Mouse (Mus musculus): ENCODE results near the gene Gm49486.

DNA sequence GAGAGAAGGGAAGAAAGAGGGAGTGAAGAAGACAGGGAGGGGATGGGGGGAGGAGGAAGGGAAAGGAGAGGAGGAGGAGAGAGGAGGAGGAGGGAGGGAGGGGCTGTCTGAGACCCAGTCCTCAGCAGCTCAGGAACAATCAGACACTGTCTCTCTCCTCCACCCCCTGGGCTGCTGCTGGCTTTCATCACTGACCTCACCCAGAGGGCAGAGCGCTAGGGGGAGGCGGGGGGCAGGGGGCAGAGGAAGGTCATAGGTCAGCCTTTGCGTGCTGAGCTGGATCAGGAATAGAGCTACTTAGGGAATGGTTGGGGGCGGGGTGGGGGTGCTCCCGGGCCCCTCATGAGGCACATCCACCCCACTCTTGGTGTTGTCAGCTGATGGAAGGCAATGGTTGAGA is 5.5 kb upstream of the Gm49486 start:
- TF ChIP-seq CTCF (conservative IDR thresholded peaks at IDR 0.05; ENCODE audit: insufficient read depth, insufficient read length, low read depth, low read length) (no peak), POLR2A (IDR thresholded peaks at IDR 0.05; ENCODE audit: low read depth, low read length) (no peak)

All from kidney, adult 2 months (tissue).